Mouse (Mus musculus) central nervous system, embryonic 18 days (tissue): ENCODE data around the gene Mfap4. TPM values are rescaled to one million over a fixed set of nuclear protein-coding genes. Genes with fewer than 3 reads are reported as not detected.

ENCODE experiments used
- polyA plus RNA-seq: library from polyadenylated mRNA; depleted of rRNA; stranded (reverse); fragments of >200 nt; gene quantifications from 2 replicates; pipeline ENCODE4 v1.2.3, GENCODE M21; 2012; rRNA removed

Mfap4 gene
- 31.6 and 64.5 TPM in 2 replicates for polyA plus RNA-seq

GRCm38 (mm10) chr11:61484613-61485540 lies at the start of gene Mfap4:
Gene Mfap4, plus strand, starts transcription at chr11:61485431.

GRCm38 (mm10) chr11:61494129-61494997 lies 9.1 kb downstream of the Mfap4 start, which contains the start of gene Mapk7:
Gene Mapk7, minus strand, starts transcription at chr11:61494406.

GRCm38 (mm10) chr11:61504713-61505257 lies 19.6 kb downstream of the Mfap4 start, which contains the start of gene B9d1:
Gene B9d1, plus strand, starts transcription at chr11:61505144.

Other genes starting within 250 kb of the Mfap4 start
- gene Aldh3a2, start 218.0 kb upstream of the Mfap4 start, polyA plus RNA-seq: 38.1 and 39.3 TPM in 2 replicates
- gene Slc47a2, start 142.6 kb upstream of the Mfap4 start, polyA plus RNA-seq: 0.19 and 0.24 TPM in 2 replicates
- gene Slc47a1, start 107.1 kb upstream of the Mfap4 start, polyA plus RNA-seq: 0.45 and 1.7 TPM in 2 replicates
- gene Rnf112, start 31.3 kb upstream of the Mfap4 start, polyA plus RNA-seq: 177 and 181 TPM in 2 replicates
- 94.7 and 104 TPM in 2 replicates for gene Mapk7, start 9.0 kb downstream of the Mfap4 start, polyA plus RNA-seq
- 36.9 and 39.8 TPM in 2 replicates for gene B9d1, start 19.7 kb downstream of the Mfap4 start, polyA plus RNA-seq
- gene Epn2, start 94.3 kb downstream of the Mfap4 start, polyA plus RNA-seq: 89.6 and 98.4 TPM in 2 replicates
- 5.6 and 5.9 TPM in 2 replicates for gene Grap, start 167.8 kb downstream of the Mfap4 start, polyA plus RNA-seq
- gene Fam83g, start 198.7 kb downstream of the Mfap4 start, polyA plus RNA-seq: 0.24 and 0.35 TPM in 2 replicates
- gene Slc5a10, start 235.4 kb downstream of the Mfap4 start, polyA plus RNA-seq: 0.04 and 0.07 TPM in 2 replicates